Comparison of ENCODE assay signal across 25 mouse cellular contexts in genomic region chr2:59633761-59634430, GRCm38 (mm10). TPM values are rescaled to one million over a fixed set of nuclear protein-coding genes. Genes with fewer than 3 reads are reported as not detected.
DNase-seq lines count a peak whose midpoint lies in the region; TF ChIP-seq lines count a peak whose summit lies in the region.
"Had no signal": no experiment of that assay in that cellular context is flagged by ENCODE, and none has a peak within 500 bp of the region (broad histone marks: within the 10 kb centered on the region; RNA-seq: fewer than 3 reads in every experiment).

No protein-coding gene starts in this region.

- 0 out of 2 replicates have a peak overlapping the region, but pooled peaks have one; percentile 4 for H3K27ac ChIP-seq in layer of hippocampus, adult 2 months
- H3K27ac ChIP-seq: embryonic facial prominence, embryonic 13.5 days; forebrain, embryonic 12.5 days; heart, embryonic 15.5 days; hindbrain, embryonic 13.5 days; kidney, postnatal 0 days; macrophage; midbrain, embryonic 10.5 days had no signal

- TF ChIP-seq CTCF in layer of hippocampus, adult 2 months (conservative IDR thresholded peaks at IDR 0.05): no peak

- H3K4me3 ChIP-seq in layer of hippocampus, adult 2 months: no peak overlapping the region
- H3K4me3 ChIP-seq: embryonic facial prominence, embryonic 13.5 days; erythroblast, embryonic 14.5 days; forebrain, embryonic 12.5 days; heart, embryonic 15.5 days; hindbrain, embryonic 13.5 days; midbrain, embryonic 10.5 days had no signal

- peak; percentile 50 for DNase-seq in adrenal gland, adult 2 months
- DNase-seq in adrenal gland, postnatal 14 days: no peak
- no peak for DNase-seq in layer of hippocampus, adult 2 months (ENCODE audit: low spot score in 2 of 2)
- DNase-seq in layer of hippocampus, adult 9-11 months: no peak
- DNase-seq in R1 (ENCODE audit: low read depth, low spot score) (peak; percentile 97), MN1 (ENCODE audit: low spot score) (no peak)
- DNase-seq in urinary bladder, postnatal 36 days (ENCODE audit: low spot score in 2 of 2): no peak
- no peak for DNase-seq in thymus, postnatal 10 days (ENCODE audit: low spot score in 2 of 2)
- DNase-seq: adrenal gland, adult 8-10 months; cerebellum, adult 11-12 months; cerebellum, postnatal 36 days; embryo, embryonic 11 days; gastrocnemius, postnatal 36 days; heart, postnatal 36 days; kidney, adult 11 months; liver, postnatal 0 days; thymus, adult 18-20 months had no signal

RNA-seq across cellular contexts. Expression of gene Tanc1, which starts 22.1 kb away (rescaled TPM):
- total RNA-seq in adrenal gland, adult 2 months (2021): 10 to 100 TPM; 16.4 to 17.3 TPM
- polyA plus RNA-seq in adrenal gland, adult 2 months (2012; rRNA removed): 5.6 and 5.7 TPM in 2 replicates
- total RNA-seq in adrenal gland, postnatal 14 days (2021): 19.9 and 24.9 TPM in 2 replicates
- total RNA-seq in layer of hippocampus, adult 2 months (2021): 100 to 1,000 TPM; 118 to 124 TPM

Comparison
In these comparisons a context has a peak if more than half of its experiments do, and no peak if none do; other contexts are left out.
1. DNase-seq: peak in adrenal gland, adult 2 months (single experiment) and R1 (single experiment); none in adrenal gland, postnatal 14 days (single experiment), layer of hippocampus, adult 2 months (0 of 2), layer of hippocampus, adult 9-11 months (single experiment), urinary bladder, postnatal 36 days (0 of 2), MN1 (single experiment) and thymus, postnatal 10 days (0 of 2).